ENCODE assay signal across 23 mouse cellular contexts in the genomic region with DNA sequence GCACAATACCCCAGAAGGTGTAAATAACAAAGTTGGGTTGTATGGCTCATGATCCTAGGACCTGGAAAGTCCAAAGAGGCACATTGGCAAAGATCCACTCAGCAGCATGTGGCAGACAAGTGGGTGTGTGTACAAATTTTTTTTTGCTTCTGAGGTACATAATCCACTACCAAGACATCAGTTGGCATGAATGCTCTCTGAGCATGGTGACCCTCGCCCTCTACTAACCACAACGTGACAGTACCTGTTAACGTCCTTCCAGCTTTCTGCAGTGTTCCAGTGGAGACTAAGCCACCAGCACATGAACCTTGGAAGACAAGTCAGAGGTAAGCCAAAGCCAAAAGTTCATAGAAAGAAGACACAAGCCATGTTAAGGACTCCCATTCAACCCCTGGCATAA.
DNase-seq lines count a peak whose midpoint lies in the region; ATAC-seq and TF ChIP-seq lines count a peak whose summit lies in the region.
"Had no signal": no experiment of that assay in that cellular context is flagged by ENCODE, and none has a peak within 500 bp of the region (broad histone marks: within the 10 kb centered on the region; RNA-seq: fewer than 3 reads in every experiment).

No protein-coding gene starts in this region.

- no peak overlapping the region for H3K4me3 ChIP-seq in kidney, adult 2 months (ENCODE audit: insufficient read depth, low read depth, low read length)
- no peak overlapping the region for H3K4me3 ChIP-seq in kidney, embryonic 15.5 days (replicated peaks)
- H3K4me3 ChIP-seq: forebrain, embryonic 10.5 days; forebrain, embryonic 13.5 days; heart, embryonic 12.5 days; heart, embryonic 15.5 days had no signal

- TF ChIP-seq POLR2A in kidney, adult 2 months (IDR thresholded peaks at IDR 0.05; ENCODE audit: low read depth, low read length), result no peak

- no peaks in the 10 kb centered on the region for H3K9me3 ChIP-seq in kidney, embryonic 15.5 days (replicated peaks)
- H3K9me3 ChIP-seq: forebrain, embryonic 10.5 days; forebrain, embryonic 13.5 days; heart, embryonic 12.5 days; heart, embryonic 15.5 days had no signal

- H3K27ac ChIP-seq in kidney, adult 2 months (ENCODE audit: insufficient read depth, low read depth, low read length), result no peak overlapping the region
- no peak overlapping the region for H3K27ac ChIP-seq in kidney, embryonic 15.5 days
- H3K27ac ChIP-seq: forebrain, embryonic 10.5 days; forebrain, embryonic 13.5 days; heart, embryonic 15.5 days; hindbrain, embryonic 14.5 days; hindbrain, postnatal 0 days had no signal

- TF ChIP-seq CTCF in kidney, adult 2 months (conservative IDR thresholded peaks at IDR 0.05; ENCODE audit: insufficient read depth, insufficient read length, low read depth, low read length), result no peak

- H3K27me3 ChIP-seq in kidney, adult 2 months (replicated peaks; ENCODE audit: control insufficient read depth, insufficient read depth, low read length), result no peaks in the 10 kb centered on the region
- no peaks in the 10 kb centered on the region; the same call in 1 of the 2 replicates for H3K27me3 ChIP-seq in kidney, embryonic 15.5 days
- H3K27me3 ChIP-seq: forebrain, embryonic 13.5 days; heart, embryonic 12.5 days; heart, embryonic 15.5 days had no signal

- WGBS in kidney, adult 2 months, result 81% methylated on average over 3 of the region's 3 CpGs
- WGBS in kidney, embryonic 15.5 days, result 89% methylated on average over 3 of the region's 3 CpGs

- intact Hi-C loops in heart, postnatal 25 days (cut with DNase I), result no loop called here
- intact Hi-C loops in gastrocnemius, postnatal 14 days (cut with DNase I; ENCODE audit: low total_unique reads), result no loop called here

- DNase-seq in heart, adult 11 months, result peak; percentile 71
- no peak for DNase-seq in heart, postnatal 25 days (ENCODE audit: low spot score)
- DNase-seq in kidney, adult 2 months, result peak; percentile 87
- DNase-seq in kidney, postnatal 14 days, result peak; percentile 8
- DNase-seq in gastrocnemius, postnatal 14 days, result no peak
- DNase-seq: adrenal gland, adult 8-10 months; adrenal gland, postnatal 25 days; cerebellum, adult 11-12 months; cerebellum, adult 8-10 months; cerebellum, postnatal 10 days; gastrocnemius, postnatal 10 days; heart, adult 18-20 months; heart, postnatal 10 days; heart, postnatal 4 days had no signal

- H3K36me3 ChIP-seq in kidney, adult 2 months (ENCODE audit: control insufficient read depth, insufficient read depth, low read length), result no peaks in the 10 kb centered on the region
- H3K36me3 ChIP-seq in kidney, embryonic 15.5 days, result no peaks in the 10 kb centered on the region
- H3K36me3 ChIP-seq: forebrain, embryonic 10.5 days; heart, embryonic 12.5 days; heart, embryonic 15.5 days had no signal

- no peak for ATAC-seq in kidney, embryonic 15.5 days (replicated peaks; ENCODE audit: low FRiP score)
- ATAC-seq: activated CD4-positive, CD25-positive, alpha-beta regulatory T cell, adult 4 months; forebrain, embryonic 13.5 days; forebrain, embryonic 16.5 days; hindbrain, postnatal 0 days had no signal

- peaks cover 8% of the 10 kb centered on the region for H3K4me1 ChIP-seq in kidney, adult 2 months (ENCODE audit: control insufficient read depth, insufficient read depth, low read length)
- 0 out of 2 replicates have a peak, but pooled peaks cover 2% of the 10 kb centered on the region for H3K4me1 ChIP-seq in kidney, embryonic 15.5 days
- H3K4me1 ChIP-seq: forebrain, embryonic 10.5 days; forebrain, embryonic 13.5 days; heart, embryonic 12.5 days; heart, embryonic 15.5 days had no signal

- H3K4me2 ChIP-seq in kidney, embryonic 15.5 days, result no peak overlapping the region
- H3K4me2 ChIP-seq: forebrain, embryonic 13.5 days; heart, embryonic 12.5 days; heart, embryonic 15.5 days; hindbrain, embryonic 14.5 days had no signal

- no peak overlapping the region for H3K9ac ChIP-seq in kidney, embryonic 15.5 days
- H3K9ac ChIP-seq: forebrain, embryonic 13.5 days; heart, embryonic 12.5 days; heart, embryonic 15.5 days; hindbrain, embryonic 14.5 days had no signal

Comparison
In these comparisons a context has a peak if more than half of its experiments do, and no peak if none do; other contexts are left out.
1. DNase-seq: peak in heart, adult 11 months (single experiment), kidney, adult 2 months (single experiment) and kidney, postnatal 14 days (single experiment); none in heart, postnatal 25 days (single experiment) and gastrocnemius, postnatal 14 days (single experiment).